Mouse (Mus musculus) cerebellum, postnatal 25 days (tissue): ENCODE data around the gene Zfp658.
A peak's percentile ranks its signal among the peaks of the same experiment; 100 is the strongest.

Source experiments
- DNase-seq, 2 experiments: peaks; one replicate each; pipeline ENCODE4 v3.0.0; 2021; ENCODE audit warnings: mixed read lengths in 2 of 2

Gene Zfp658

DNA sequence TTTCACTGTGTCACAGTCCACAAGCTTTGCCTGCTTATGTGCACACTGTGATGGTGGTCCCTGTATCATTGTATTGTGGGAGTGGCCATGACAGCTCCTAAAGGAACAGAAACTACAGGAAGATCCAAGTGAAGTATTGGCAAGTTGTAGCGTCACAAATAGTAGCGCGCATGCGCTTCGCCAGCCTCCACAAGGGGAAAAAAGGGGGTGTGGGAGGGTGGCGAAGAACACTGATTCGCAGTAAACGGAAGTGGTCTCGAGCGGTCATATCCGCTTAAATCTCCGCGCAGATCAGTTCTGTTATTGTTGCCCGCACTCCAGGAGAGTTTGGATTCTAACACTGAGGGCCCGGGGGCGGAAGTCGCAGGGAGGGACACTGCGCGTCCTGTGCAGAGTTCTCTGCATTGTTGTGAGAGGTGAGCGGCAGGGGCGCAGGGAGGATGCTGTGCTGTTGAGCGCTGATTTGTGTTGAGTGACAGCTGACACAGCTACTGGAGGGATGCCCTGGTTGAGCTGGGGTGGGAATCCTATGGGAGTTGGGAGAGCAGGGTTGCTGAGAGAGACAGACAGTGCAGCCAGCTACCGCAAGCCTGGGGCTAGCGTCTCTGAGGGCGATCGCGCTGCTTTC lies at the start of gene Zfp658:
TSS of gene Zfp658 (plus strand) at position 251 of the 628 bp plus-strand sequence.
- peak; percentile 82 to 89 for DNase-seq

GRCm38 (mm10) chr7:43512519-43512918 lies 49.5 kb upstream of the Zfp658 start:
- no peak for DNase-seq

DNA sequence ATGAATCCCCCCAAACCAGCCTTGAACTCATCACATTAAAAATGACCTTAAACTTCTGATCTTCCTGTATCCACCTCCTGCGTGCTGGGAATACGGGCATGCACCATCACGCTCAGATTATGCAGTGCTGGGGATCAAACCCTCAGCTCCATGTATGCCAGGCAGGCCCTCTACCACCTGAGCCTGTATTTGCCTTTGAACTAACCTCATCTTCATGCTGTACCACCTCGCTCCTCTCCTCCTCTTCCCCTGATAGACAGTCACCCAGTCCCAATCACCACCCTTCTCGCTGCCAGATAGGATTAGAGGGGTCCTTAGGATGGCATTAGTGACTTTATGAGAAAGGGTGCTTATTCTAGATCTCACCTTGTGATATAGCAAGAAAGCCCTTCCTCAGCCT lies 47.0 kb upstream of the Zfp658 start:
- DNase-seq: no peak

GRCm38 (mm10) chr7:43518341-43518740 lies 43.7 kb upstream of the Zfp658 start:
- peak; percentile 53 to 59 for DNase-seq

GRCm38 (mm10) chr7:43522776-43523175 lies 39.3 kb upstream of the Zfp658 start:
- DNase-seq: no peak

GRCm38 (mm10) chr7:43525313-43525712 lies 36.7 kb upstream of the Zfp658 start:
- DNase-seq: peak in 1 of 2 experiments; percentile 38

DNA sequence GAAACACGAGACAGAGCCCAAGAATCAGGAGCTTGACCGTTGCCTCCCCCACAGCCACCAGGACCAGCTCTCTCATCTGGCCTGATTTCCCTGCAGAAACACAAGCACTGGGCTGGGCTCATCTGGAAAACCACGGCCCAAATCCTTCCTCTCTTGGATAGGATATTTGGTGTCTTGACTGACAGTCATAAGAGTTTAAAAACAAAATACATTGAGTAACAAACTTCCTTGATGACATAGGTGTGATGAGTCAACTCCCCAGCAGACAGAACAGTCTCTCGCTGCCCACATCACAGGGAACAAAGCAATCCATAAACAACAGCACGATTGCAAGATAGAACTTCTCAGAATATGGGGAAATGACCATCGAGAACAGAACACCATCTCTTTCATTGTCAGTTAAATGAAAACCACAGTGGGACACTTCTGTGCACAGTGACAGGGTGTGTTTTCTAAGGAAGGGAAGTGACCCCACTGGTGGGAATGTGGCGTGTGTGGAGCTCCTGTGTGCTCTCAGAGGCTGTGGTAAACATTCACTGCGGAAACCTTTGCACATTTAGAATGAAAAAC lies 31.8 kb upstream of the Zfp658 start:
- no peak for DNase-seq

DNA sequence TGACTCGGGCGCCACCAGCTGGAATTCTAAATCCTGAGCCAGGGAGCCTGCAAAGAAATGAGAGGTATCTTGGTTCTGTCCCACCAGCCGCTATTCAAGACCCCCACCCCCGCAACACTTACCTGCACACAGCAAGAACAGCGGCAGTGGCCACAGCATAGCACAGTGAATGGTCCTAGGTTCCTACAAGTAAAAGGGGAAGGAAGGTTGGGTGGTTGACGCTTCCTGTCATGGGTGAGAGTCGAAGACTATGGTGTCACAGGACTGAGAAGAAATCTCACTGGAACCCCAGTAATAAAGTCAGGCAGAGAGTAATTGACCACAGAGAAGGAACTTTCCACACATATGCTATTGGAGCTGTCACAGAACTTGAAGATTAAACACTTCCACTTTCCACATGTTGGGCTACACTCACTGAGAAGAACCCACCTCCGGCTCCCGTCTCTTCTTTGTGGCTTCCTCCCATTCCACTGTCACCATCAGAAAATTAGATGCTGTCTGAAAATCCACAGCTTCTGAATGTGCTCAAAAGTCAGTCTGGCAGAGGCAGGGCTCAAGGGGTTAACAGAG lies 29.0 kb upstream of the Zfp658 start:
- DNase-seq: no peak

DNA sequence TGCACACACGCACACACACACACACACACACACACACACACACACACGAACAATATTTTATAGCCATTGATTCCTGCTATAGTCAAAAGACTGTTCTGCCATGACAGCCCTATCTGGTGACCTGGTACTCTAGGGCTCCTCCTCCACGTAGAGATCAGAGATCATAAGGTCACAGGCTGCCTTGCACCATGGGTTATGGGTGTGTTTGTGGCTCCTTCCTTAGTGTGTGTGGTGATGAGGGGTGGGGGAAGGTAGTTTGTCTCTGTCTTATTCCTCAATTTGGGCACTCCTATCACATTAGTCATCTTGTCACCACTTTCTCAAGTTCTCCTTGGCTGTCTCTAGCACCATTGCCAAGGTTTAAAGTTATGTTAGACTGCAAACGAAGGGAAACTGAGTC lies 23.5 kb upstream of the Zfp658 start:
- DNase-seq: no peak

- no peak for DNase-seq
These were observed 17.7 kb upstream of the Zfp658 start, which contains the start of gene Cd33 for GRCm38 (mm10) chr7:43544225-43544977. TSS of gene Cd33 (minus strand) at chr7:43544428.

- no peak for DNase-seq
These were observed 16.2 kb upstream of the Zfp658 start for GRCm38 (mm10) chr7:43545656-43546545.

DNA sequence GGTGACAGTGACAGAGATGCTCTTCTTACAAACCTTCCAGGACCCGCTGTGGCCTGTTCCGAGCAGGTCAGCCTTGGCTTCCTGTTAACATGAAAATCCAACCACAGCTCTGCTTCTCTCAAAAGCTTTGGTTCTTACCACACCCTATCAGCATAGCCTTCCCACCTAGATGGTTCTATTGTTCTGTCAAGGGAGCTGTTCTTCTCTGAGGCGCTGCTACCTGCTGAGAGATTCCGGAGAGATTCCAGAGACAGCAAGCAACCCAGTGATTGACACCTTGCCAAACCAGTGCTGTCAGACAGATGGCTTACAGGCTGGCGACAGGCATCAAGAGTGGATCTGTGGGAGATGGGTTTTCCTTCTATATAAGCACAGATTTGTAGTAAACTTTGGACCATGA lies 14.4 kb upstream of the Zfp658 start:
- peak; percentile 66 to 79 for DNase-seq

DNA sequence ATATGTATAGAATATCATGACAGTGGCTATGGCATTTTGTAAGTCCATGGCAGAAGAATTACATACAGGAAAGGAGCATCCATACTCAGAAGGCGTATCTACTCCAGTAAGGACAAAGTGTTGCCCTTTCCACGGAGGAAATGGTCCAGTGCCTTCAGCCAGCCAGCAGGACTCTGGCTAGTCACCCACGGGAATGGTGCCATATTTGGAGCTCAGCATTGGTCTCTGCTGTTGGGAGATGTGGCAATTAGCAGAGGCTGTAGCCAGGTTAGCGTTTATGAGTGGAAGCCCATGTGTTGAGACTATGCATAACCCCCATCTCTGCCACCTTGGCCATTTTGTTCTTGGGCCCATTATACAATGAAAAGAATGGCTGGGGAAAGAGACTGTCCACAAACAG lies 13.8 kb upstream of the Zfp658 start:
- DNase-seq: peak; percentile 45 to 64

- no peak for DNase-seq
These were observed 8.9 kb upstream of the Zfp658 start for GRCm38 (mm10) chr7:43553153-43553552.

- no peak for DNase-seq
These were observed 7.5 kb upstream of the Zfp658 start for GRCm38 (mm10) chr7:43554550-43554949.

GRCm38 (mm10) chr7:43555351-43555750 lies 6.7 kb upstream of the Zfp658 start:
- no peak for DNase-seq

DNA sequence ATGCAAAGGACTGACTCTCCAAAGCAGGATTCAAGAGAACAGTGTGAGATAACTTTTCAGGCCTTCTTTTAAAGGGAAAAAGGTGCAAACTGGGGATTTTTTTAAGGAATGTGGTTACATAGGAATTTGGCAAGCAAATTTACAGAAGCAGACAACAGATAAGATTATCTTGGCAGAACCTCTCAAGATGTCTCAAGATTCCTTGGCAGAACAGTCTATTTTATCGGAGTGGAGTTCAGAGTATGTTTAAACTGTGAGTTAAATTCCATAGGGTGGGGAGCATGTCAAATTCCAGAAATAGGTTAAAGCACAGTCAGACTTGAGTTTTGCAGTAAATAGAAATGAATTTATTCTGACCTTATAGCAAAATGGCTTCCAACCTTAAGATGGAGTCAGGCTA lies 5.2 kb upstream of the Zfp658 start:
- no peak for DNase-seq

DNA sequence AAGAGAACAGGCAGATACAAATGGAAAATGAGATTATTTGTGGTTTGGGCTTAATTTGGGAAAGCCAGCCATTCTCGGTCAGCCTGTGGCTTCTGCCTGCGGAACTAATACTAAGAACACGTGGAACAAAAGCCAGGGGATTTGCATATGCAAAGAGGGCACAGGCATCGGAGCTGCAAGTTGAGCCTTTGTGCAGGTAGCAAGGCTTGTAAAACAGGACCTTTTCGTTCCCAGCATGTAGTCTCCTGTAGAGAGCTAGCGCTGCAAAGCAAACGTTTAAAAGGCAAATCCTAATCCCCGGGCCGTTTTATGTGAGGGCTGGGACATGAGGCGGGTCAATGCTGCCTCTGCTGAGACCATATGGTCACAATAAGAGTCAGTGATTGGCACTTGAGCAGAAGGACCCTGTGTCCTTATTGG lies 605 bp downstream of the Zfp658 start:
- DNase-seq: peak in 1 of 2 experiments; percentile 36

GRCm38 (mm10) chr7:43563300-43563699 lies 1.2 kb downstream of the Zfp658 start:
- DNase-seq: no peak

DNA sequence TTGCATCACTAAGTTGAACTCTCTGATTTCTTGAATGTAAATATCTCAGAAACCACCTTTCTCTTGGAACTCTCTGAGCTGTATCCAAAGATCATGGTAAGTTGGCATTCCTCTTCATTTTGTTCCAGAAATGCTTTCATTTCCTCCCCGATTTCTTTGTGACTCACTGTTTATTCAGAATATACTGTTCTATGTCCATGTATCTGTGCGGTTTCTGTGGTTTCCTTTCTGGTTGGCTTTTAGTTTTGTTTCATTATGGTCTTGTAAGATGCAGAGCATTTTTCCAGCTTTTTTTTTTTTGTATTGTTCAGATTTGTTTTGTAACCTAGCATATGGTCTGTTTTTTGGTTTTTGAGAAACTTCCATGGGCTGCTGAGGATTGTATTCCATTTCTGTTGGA lies 9.2 kb downstream of the Zfp658 start:
- no peak for DNase-seq

GRCm38 (mm10) chr7:43579440-43580171 lies 17.6 kb downstream of the Zfp658 start, which contains the start of gene Zfp719:
TSS of gene Zfp719 (plus strand) at chr7:43579610.
- peak; percentile 89 to 94 for DNase-seq

DNA sequence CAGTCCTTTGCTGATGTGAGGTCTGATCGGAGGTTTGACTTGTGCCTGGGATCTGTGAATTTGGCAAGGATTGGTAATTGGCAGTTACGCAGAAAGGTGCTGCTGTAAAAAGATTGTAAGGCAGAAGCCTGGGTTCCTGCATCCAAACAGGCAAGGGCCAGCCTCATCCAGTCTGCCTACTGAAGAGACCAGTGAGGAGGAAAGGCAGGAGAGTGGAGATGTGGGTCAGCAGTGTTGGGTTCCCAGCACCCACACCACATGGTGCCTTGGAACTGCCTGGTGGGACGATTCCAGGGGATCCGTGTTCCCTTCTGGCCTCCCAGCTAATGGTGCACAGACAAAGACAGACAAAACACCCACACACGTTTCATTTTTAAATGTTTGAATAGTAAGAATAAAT lies 18.5 kb downstream of the Zfp658 start:
- DNase-seq: peak; percentile 18 to 25
